In the genomic region with DNA sequence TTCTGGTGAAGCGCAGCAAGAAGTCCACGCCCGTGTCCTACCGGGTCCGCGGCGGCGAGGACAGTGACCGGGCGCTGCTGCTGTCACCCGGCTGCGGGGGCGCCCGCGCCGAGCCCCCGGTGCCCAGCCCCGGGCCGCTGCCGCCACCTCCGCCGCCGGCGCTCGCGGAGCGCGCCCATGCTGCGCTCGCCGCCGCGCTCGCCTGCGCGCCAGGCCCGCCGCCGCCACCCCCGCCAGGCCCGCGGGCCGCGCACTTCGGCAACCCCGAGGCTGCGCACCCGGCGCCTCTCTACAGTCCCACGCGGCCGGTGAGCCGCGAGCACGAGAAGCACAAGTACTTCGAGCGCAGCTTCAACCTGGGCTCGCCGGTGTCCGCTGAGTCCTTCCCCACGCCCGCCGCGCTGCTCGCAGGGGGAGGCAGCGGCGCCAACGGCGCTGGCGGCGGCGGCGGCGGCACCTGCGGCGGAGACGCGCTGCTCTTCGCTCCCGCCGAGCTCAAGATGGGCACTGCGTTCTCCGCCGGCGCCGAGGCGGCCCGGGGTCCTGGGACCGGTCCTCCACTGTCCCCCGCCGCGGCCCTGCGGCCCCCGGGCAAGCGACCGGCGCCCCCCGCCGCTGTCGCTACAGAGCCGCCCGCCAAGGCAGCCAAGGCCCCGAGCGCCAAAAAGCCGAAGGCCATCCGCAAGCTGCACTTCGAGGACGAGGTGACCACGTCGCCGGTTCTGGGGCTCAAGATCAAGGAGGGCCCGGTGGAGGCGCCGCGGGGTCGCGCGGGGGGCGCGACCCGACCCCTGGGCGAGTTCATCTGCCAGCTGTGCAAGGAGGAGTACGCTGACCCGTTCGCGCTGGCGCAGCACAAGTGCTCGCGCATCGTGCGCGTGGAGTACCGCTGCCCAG, we compare ENCODE assay signal across 8 mouse cellular contexts. TPM values are rescaled to one million over a fixed set of nuclear protein-coding genes. Genes with fewer than 3 reads are reported as not detected.
DNase-seq lines count a peak whose midpoint lies in the region; ATAC-seq and TF ChIP-seq lines count a peak whose summit lies in the region.

No protein-coding gene starts in this region.

- no peaks in the 10 kb centered on the region for H3K9me3 ChIP-seq in lung, embryonic 15.5 days
- H3K9me3 ChIP-seq in embryonic facial prominence, embryonic 15.5 days (replicated peaks), result no peaks in the 10 kb centered on the region
- no peaks in the 10 kb centered on the region for H3K9me3 ChIP-seq in intestine, embryonic 14.5 days (ENCODE audit: control insufficient read depth, low read length)
- no peaks in the 10 kb centered on the region for H3K9me3 ChIP-seq in midbrain, embryonic 15.5 days

- H3K4me1 ChIP-seq in lung, embryonic 15.5 days, result peaks cover 44% of the 10 kb centered on the region
- no peaks in the 10 kb centered on the region for H3K4me1 ChIP-seq in bone marrow macrophage, adult 2 months (ENCODE audit: control insufficient read depth, insufficient read depth, low read length)
- peaks cover 40% of the 10 kb centered on the region for H3K4me1 ChIP-seq in embryonic facial prominence, embryonic 15.5 days
- peaks cover 23% of the 10 kb centered on the region for H3K4me1 ChIP-seq in intestine, embryonic 14.5 days (replicated peaks; ENCODE audit: control insufficient read depth, insufficient read depth, low read length)
- peaks cover 56% of the 10 kb centered on the region for H3K4me1 ChIP-seq in midbrain, embryonic 15.5 days

- peak overlapping the region; percentile 97 for H3K4me2 ChIP-seq in lung, embryonic 15.5 days
- peak overlapping the region; percentile 99 for H3K4me2 ChIP-seq in embryonic facial prominence, embryonic 15.5 days (replicated peaks)
- H3K4me2 ChIP-seq in intestine, embryonic 14.5 days (ENCODE audit: low read length), result peak overlapping the region; percentile 94
- H3K4me2 ChIP-seq in midbrain, embryonic 15.5 days, result peak overlapping the region; percentile 91

- no peak for DNase-seq in lung, postnatal 25 days (ENCODE audit: low spot score)
- DNase-seq in intestine, embryonic 14.5 days (ENCODE audit: low spot score), result peak; percentile 75
- peak; percentile 10 for DNase-seq in testis, postnatal 14 days (ENCODE audit: low spot score)
- no peak for DNase-seq in gastrocnemius, postnatal 4 days (ENCODE audit: low spot score in 2 of 2)

- no peak for TF ChIP-seq POLR2A in bone marrow macrophage, adult 2 months (IDR thresholded peaks at IDR 0.05; ENCODE audit: borderline replicate concordance, low read depth, low read length)

- peak overlapping the region; percentile 47 for H3K4me3 ChIP-seq in lung, embryonic 15.5 days
- H3K4me3 ChIP-seq in bone marrow macrophage, adult 2 months (ENCODE audit: insufficient read depth, low read length), result peak overlapping the region; percentile 52
- peak overlapping the region; percentile 52 for H3K4me3 ChIP-seq in embryonic facial prominence, embryonic 15.5 days (replicated peaks)
- H3K4me3 ChIP-seq in intestine, embryonic 14.5 days (ENCODE audit: low read depth, low read length), result peak overlapping the region; percentile 50
- peak overlapping the region; percentile 87 for H3K4me3 ChIP-seq in midbrain, embryonic 15.5 days

- 1% methylated on average over 118 of the region's 133 CpGs for WGBS in lung, embryonic 15.5 days
- under 1% methylated on average over 111 of the region's 133 CpGs for WGBS in embryonic facial prominence, embryonic 15.5 days
- WGBS in intestine, embryonic 14.5 days, result under 1% methylated on average over 92 of the region's 133 CpGs
- WGBS in midbrain, embryonic 15.5 days, result under 1% methylated on average over 127 of the region's 133 CpGs

- H3K27ac ChIP-seq in lung, embryonic 15.5 days, result no peak overlapping the region
- no peak overlapping the region for H3K27ac ChIP-seq in bone marrow macrophage, adult 2 months (ENCODE audit: insufficient read depth, low read depth, low read length)
- no peak overlapping the region for H3K27ac ChIP-seq in embryonic facial prominence, embryonic 15.5 days (replicated peaks)
- H3K27ac ChIP-seq in intestine, embryonic 14.5 days (ENCODE audit: low read depth), result no peak overlapping the region
- H3K27ac ChIP-seq in midbrain, embryonic 15.5 days, result peak overlapping the region; percentile 97

- no peak for TF ChIP-seq CTCF in bone marrow macrophage, adult 2 months (IDR thresholded peaks at IDR 0.05; ENCODE audit: low read depth, low read length)

- ATAC-seq in lung, embryonic 15.5 days (ENCODE audit: borderline replicate concordance, extremely low read depth, low FRiP score, low TSS enrichment), result peak; percentile 25; the same call in 1 of the 2 replicates
- 0 out of 2 replicates have a peak, but pooled peaks have one; percentile 9 for ATAC-seq in embryonic facial prominence, embryonic 15.5 days (ENCODE audit: insufficient number of reproducible peaks, low FRiP score, low TSS enrichment, low read depth)
- ATAC-seq in intestine, embryonic 14.5 days (replicated peaks; ENCODE audit: low FRiP score, low TSS enrichment, low read depth), result peak; percentile 14
- ATAC-seq in midbrain, embryonic 15.5 days (replicated peaks), result peak; percentile 51

- H3K36me3 ChIP-seq in lung, embryonic 15.5 days, result no peaks in the 10 kb centered on the region
- no peaks in the 10 kb centered on the region for H3K36me3 ChIP-seq in embryonic facial prominence, embryonic 15.5 days
- no peaks in the 10 kb centered on the region for H3K36me3 ChIP-seq in intestine, embryonic 14.5 days (ENCODE audit: control insufficient read depth, insufficient read depth, low read length)
- H3K36me3 ChIP-seq in midbrain, embryonic 15.5 days (replicated peaks), result no peaks in the 10 kb centered on the region

- H3K27me3 ChIP-seq in lung, embryonic 15.5 days, result peaks cover 98% of the 10 kb centered on the region
- peaks cover 93% of the 10 kb centered on the region for H3K27me3 ChIP-seq in embryonic facial prominence, embryonic 15.5 days
- peaks cover 100% of the 10 kb centered on the region for H3K27me3 ChIP-seq in intestine, embryonic 14.5 days (replicated peaks; ENCODE audit: control insufficient read depth, insufficient read depth, low read length)
- peaks cover 6% of the 10 kb centered on the region; the same call in 1 of the 2 replicates for H3K27me3 ChIP-seq in midbrain, embryonic 15.5 days (replicated peaks)

- H3K9ac ChIP-seq in lung, embryonic 15.5 days, result no peak overlapping the region
- H3K9ac ChIP-seq in embryonic facial prominence, embryonic 15.5 days, result peak overlapping the region; percentile 6; the same call in 1 of the 2 replicates
- H3K9ac ChIP-seq in intestine, embryonic 14.5 days (ENCODE audit: low read length), result peak overlapping the region; percentile 30; the same call in 1 of the 2 replicates
- H3K9ac ChIP-seq in midbrain, embryonic 15.5 days, result peak overlapping the region; percentile 91

RNA-seq across cellular contexts. Expression of gene Insm1, which starts 0.8 kb away (rescaled TPM):
- polyA plus RNA-seq in lung, embryonic 15.5 days (2015; fragmentation: Nextera tagmentation; extraction: Ambion mirVana), result 0.11 and 0.15 TPM in 2 replicates
- not detected in 2 replicates for polyA plus RNA-seq in bone marrow macrophage, adult 2 months (2012; ENCODE audit: insufficient read depth, insufficient read length, missing spikeins)
- 1.4 and 1.7 TPM in 2 replicates for polyA plus RNA-seq in embryonic facial prominence, embryonic 15.5 days (2015; fragmentation: Nextera tagmentation; extraction: Ambion mirVana)
- 1.6 and 1.8 TPM in 2 replicates for polyA plus RNA-seq in intestine, embryonic 14.5 days (2014; fragmentation: Nextera tagmentation; extraction: Ambion mirVana)
- polyA plus RNA-seq in midbrain, embryonic 15.5 days (2015; fragmentation: Nextera tagmentation; extraction: Ambion mirVana), result 3.5 and 4.2 TPM in 2 replicates
- total RNA-seq in gastrocnemius, postnatal 4 days (2021), result under 1 TPM in 1 of 2 experiments, not detected in 1; 0.12 TPM

Comparison
In these comparisons a context has a peak if more than half of its experiments do, and no peak if none do; other contexts are left out.
1. DNase-seq: peak in intestine, embryonic 14.5 days (single experiment) and testis, postnatal 14 days (single experiment); none in lung, postnatal 25 days (single experiment) and gastrocnemius, postnatal 4 days (0 of 2).
2. Peak in every context shown above with its lines, with median percentiles within 50 percentile points of each other: ATAC-seq, H3K4me2 ChIP-seq and H3K4me3 ChIP-seq.